Mouse (Mus musculus): ENCODE measurements around the gene Sergef. TPM values are rescaled to one million over a fixed set of nuclear protein-coding genes. Genes with fewer than 3 reads are reported as not detected.

The Sergef gene
- polyA plus RNA-seq, 1 experiment from 2014 or later: 12.3 TPM

- no peaks in the 10 kb centered on the region for H3K27me3 ChIP-seq (replicated peaks; ENCODE audit: control insufficient read depth, insufficient read depth, low read length)
- no peak overlapping the region for H3K27ac ChIP-seq (replicated peaks; ENCODE audit: low read depth, low read length)
- H3K4me2 ChIP-seq (ENCODE audit: low read depth, low read length): no peak overlapping the region
- no peaks in the 10 kb centered on the region; the same call in 1 of the 2 replicates for H3K4me1 ChIP-seq (ENCODE audit: control insufficient read depth, insufficient read depth, low read length)
- DNase-seq (ENCODE audit: low spot score) (no peak), ATAC-seq (ENCODE audit: low read depth) (no peak)
- no peak overlapping the region for H3K9ac ChIP-seq (ENCODE audit: low read depth, low read length)
- no peaks in the 10 kb centered on the region for H3K36me3 ChIP-seq (ENCODE audit: control insufficient read depth, insufficient read depth, low read length)
- WGBS: 78% methylated on average over 5 of the region's 5 CpGs
- no peaks in the 10 kb centered on the region for H3K9me3 ChIP-seq (ENCODE audit: control insufficient read depth, low read length)
- H3K4me3 ChIP-seq (ENCODE audit: low read depth, low read length): no peak overlapping the region
These were observed 152.8 kb downstream of the Sergef start for GRCm38 (mm10) chr7:46486761-46487160.

GRCm38 (mm10) chr7:46484223-46484622, 155.4 kb downstream of the Sergef start:
- Histone ChIP-seq H3K4me3 (ENCODE audit: low read depth, low read length) (no peak overlapping the region), H3K36me3 (ENCODE audit: control insufficient read depth, insufficient read depth, low read length) (no peaks in the 10 kb centered on the region), H3K4me2 (ENCODE audit: low read depth, low read length) (no peak overlapping the region), H3K9ac (ENCODE audit: low read depth, low read length) (no peak overlapping the region), H3K9me3 (ENCODE audit: control insufficient read depth, low read length) (no peaks in the 10 kb centered on the region), H3K27me3 (replicated peaks; ENCODE audit: control insufficient read depth, insufficient read depth, low read length) (no peaks in the 10 kb centered on the region), H3K4me1 (ENCODE audit: control insufficient read depth, insufficient read depth, low read length) (no peaks in the 10 kb centered on the region; the same call in 1 of the 2 replicates), H3K27ac (replicated peaks; ENCODE audit: low read depth, low read length) (no peak overlapping the region)
- ATAC-seq (ENCODE audit: low read depth) (no peak), DNase-seq (ENCODE audit: low spot score) (no peak)
- WGBS: 63% methylated on average over 6 of the region's 6 CpGs

GRCm38 (mm10) chr7:46483050-46483449, 156.6 kb downstream of the Sergef start:
- Histone ChIP-seq H3K27ac (replicated peaks; ENCODE audit: low read depth, low read length) (no peak overlapping the region), H3K9me3 (ENCODE audit: control insufficient read depth, low read length) (no peaks in the 10 kb centered on the region), H3K4me2 (ENCODE audit: low read depth, low read length) (no peak overlapping the region), H3K4me3 (ENCODE audit: low read depth, low read length) (no peak overlapping the region), H3K4me1 (ENCODE audit: control insufficient read depth, insufficient read depth, low read length) (no peaks in the 10 kb centered on the region; the same call in 1 of the 2 replicates), H3K9ac (ENCODE audit: low read depth, low read length) (no peak overlapping the region), H3K36me3 (ENCODE audit: control insufficient read depth, insufficient read depth, low read length) (no peaks in the 10 kb centered on the region), H3K27me3 (replicated peaks; ENCODE audit: control insufficient read depth, insufficient read depth, low read length) (no peaks in the 10 kb centered on the region)
- DNase-seq (ENCODE audit: low spot score) (no peak), ATAC-seq (ENCODE audit: low read depth) (no peak)
- 71% methylated on average over 10 of the region's 10 CpGs for WGBS

- no peak for DNase-seq (ENCODE audit: low spot score)
- Histone ChIP-seq H3K36me3 (ENCODE audit: control insufficient read depth, insufficient read depth, low read length) (no peaks in the 10 kb centered on the region), H3K4me1 (ENCODE audit: control insufficient read depth, insufficient read depth, low read length) (no peaks in the 10 kb centered on the region; the same call in 1 of the 2 replicates), H3K9ac (ENCODE audit: low read depth, low read length) (no peak overlapping the region), H3K4me2 (ENCODE audit: low read depth, low read length) (no peak overlapping the region), H3K4me3 (ENCODE audit: low read depth, low read length) (no peak overlapping the region), H3K9me3 (ENCODE audit: control insufficient read depth, low read length) (no peaks in the 10 kb centered on the region), H3K27me3 (replicated peaks; ENCODE audit: control insufficient read depth, insufficient read depth, low read length) (no peaks in the 10 kb centered on the region), H3K27ac (replicated peaks; ENCODE audit: low read depth, low read length) (no peak overlapping the region)
- WGBS: 60% methylated on average over 2 of the region's 2 CpGs
- ATAC-seq (ENCODE audit: low read depth): peak; percentile 41; the same call in 1 of the 2 replicates
These were observed 157.5 kb downstream of the Sergef start for GRCm38 (mm10) chr7:46482099-46482531.

GRCm38 (mm10) chr7:46479793-46480192, 159.8 kb downstream of the Sergef start:
- H3K36me3 ChIP-seq (ENCODE audit: control insufficient read depth, insufficient read depth, low read length): no peaks in the 10 kb centered on the region
- H3K9me3 ChIP-seq (ENCODE audit: control insufficient read depth, low read length): no peaks in the 10 kb centered on the region
- H3K4me1 ChIP-seq (ENCODE audit: control insufficient read depth, insufficient read depth, low read length): no peaks in the 10 kb centered on the region; the same call in 1 of the 2 replicates
- WGBS: 71% methylated on average over 6 of the region's 6 CpGs
- ATAC-seq (ENCODE audit: low read depth) (no peak), DNase-seq (ENCODE audit: low spot score) (no peak)
- H3K4me3 ChIP-seq (ENCODE audit: low read depth, low read length): no peak overlapping the region
- H3K27ac ChIP-seq (replicated peaks; ENCODE audit: low read depth, low read length): no peak overlapping the region
- no peaks in the 10 kb centered on the region for H3K27me3 ChIP-seq (replicated peaks; ENCODE audit: control insufficient read depth, insufficient read depth, low read length)
- H3K9ac ChIP-seq (ENCODE audit: low read depth, low read length): no peak overlapping the region
- H3K4me2 ChIP-seq (ENCODE audit: low read depth, low read length): no peak overlapping the region

GRCm38 (mm10) chr7:46477456-46477855, 162.2 kb downstream of the Sergef start:
- Histone ChIP-seq H3K36me3 (ENCODE audit: control insufficient read depth, insufficient read depth, low read length) (no peaks in the 10 kb centered on the region), H3K9me3 (ENCODE audit: control insufficient read depth, low read length) (no peaks in the 10 kb centered on the region), H3K9ac (ENCODE audit: low read depth, low read length) (no peak overlapping the region), H3K4me2 (ENCODE audit: low read depth, low read length) (no peak overlapping the region), H3K27me3 (replicated peaks; ENCODE audit: control insufficient read depth, insufficient read depth, low read length) (no peaks in the 10 kb centered on the region), H3K4me1 (ENCODE audit: control insufficient read depth, insufficient read depth, low read length) (no peaks in the 10 kb centered on the region; the same call in none of the 2 replicates), H3K4me3 (ENCODE audit: low read depth, low read length) (no peak overlapping the region), H3K27ac (replicated peaks; ENCODE audit: low read depth, low read length) (no peak overlapping the region)
- 87% methylated on average over 3 of the region's 3 CpGs for WGBS
- ATAC-seq (ENCODE audit: low read depth) (no peak), DNase-seq (ENCODE audit: low spot score) (no peak)

- DNase-seq (ENCODE audit: low spot score): no peak
- H3K36me3 ChIP-seq (ENCODE audit: control insufficient read depth, insufficient read depth, low read length): no peaks in the 10 kb centered on the region
These were observed 164.1 kb downstream of the Sergef start for GRCm38 (mm10) chr7:46475464-46475863.

GRCm38 (mm10) chr7:46473141-46473540, 166.5 kb downstream of the Sergef start:
- no peaks in the 10 kb centered on the region; the same call in 1 of the 2 replicates for H3K4me1 ChIP-seq (ENCODE audit: control insufficient read depth, insufficient read depth, low read length)
- H3K4me2 ChIP-seq (ENCODE audit: low read depth, low read length): no peak overlapping the region
- 26% methylated on average over 9 of the region's 9 CpGs for WGBS
- no peaks in the 10 kb centered on the region for H3K27me3 ChIP-seq (replicated peaks; ENCODE audit: control insufficient read depth, insufficient read depth, low read length)
- no peak overlapping the region for H3K27ac ChIP-seq (replicated peaks; ENCODE audit: low read depth, low read length)
- ATAC-seq (ENCODE audit: low read depth) (no peak), DNase-seq (ENCODE audit: low spot score) (no peak)
- H3K4me3 ChIP-seq (ENCODE audit: low read depth, low read length): no peak overlapping the region
- H3K36me3 ChIP-seq (ENCODE audit: control insufficient read depth, insufficient read depth, low read length): no peaks in the 10 kb centered on the region
- no peak overlapping the region for H3K9ac ChIP-seq (ENCODE audit: low read depth, low read length)
- H3K9me3 ChIP-seq (ENCODE audit: control insufficient read depth, low read length): no peaks in the 10 kb centered on the region

More at GRCm38 (mm10) chr7:46475464-46475863, 164.1 kb downstream of the Sergef start:
- H3K27me3 ChIP-seq (replicated peaks; ENCODE audit: control insufficient read depth, insufficient read depth, low read length): no peaks in the 10 kb centered on the region
- no peaks in the 10 kb centered on the region; the same call in 1 of the 2 replicates for H3K4me1 ChIP-seq (ENCODE audit: control insufficient read depth, insufficient read depth, low read length)
- no peak for ATAC-seq (ENCODE audit: low read depth)
- no peak overlapping the region for H3K4me3 ChIP-seq (ENCODE audit: low read depth, low read length)
- no peak overlapping the region for H3K9ac ChIP-seq (ENCODE audit: low read depth, low read length)
- no peaks in the 10 kb centered on the region for H3K9me3 ChIP-seq (ENCODE audit: control insufficient read depth, low read length)
- no peak overlapping the region for H3K27ac ChIP-seq (replicated peaks; ENCODE audit: low read depth, low read length)
- no peak overlapping the region for H3K4me2 ChIP-seq (ENCODE audit: low read depth, low read length)
- 85% methylated on average over 5 of the region's 5 CpGs for WGBS

- Histone ChIP-seq H3K4me2 (ENCODE audit: low read depth, low read length) (no peak overlapping the region), H3K4me3 (ENCODE audit: low read depth, low read length) (no peak overlapping the region), H3K27me3 (replicated peaks; ENCODE audit: control insufficient read depth, insufficient read depth, low read length) (no peaks in the 10 kb centered on the region), H3K9me3 (ENCODE audit: control insufficient read depth, low read length) (no peaks in the 10 kb centered on the region), H3K4me1 (ENCODE audit: control insufficient read depth, insufficient read depth, low read length) (peaks cover 3% of the 10 kb centered on the region; the same call in 1 of the 2 replicates), H3K36me3 (ENCODE audit: control insufficient read depth, insufficient read depth, low read length) (no peaks in the 10 kb centered on the region), H3K27ac (replicated peaks; ENCODE audit: low read depth, low read length) (no peak overlapping the region), H3K9ac (ENCODE audit: low read depth, low read length) (no peak overlapping the region)
- DNase-seq (ENCODE audit: low spot score) (no peak), ATAC-seq (ENCODE audit: low read depth) (no peak)
- 59% methylated on average over 7 of the region's 7 CpGs for WGBS
These were observed 168.4 kb downstream of the Sergef start for GRCm38 (mm10) chr7:46471054-46471737.

Data from embryonic facial prominence, embryonic 14.5 days (tissue).